Mouse (Mus musculus) spleen, adult 2 months (tissue): ENCODE measurements around the gene Dync1li1.

Experiments used
- CTCF ChIP-seq: fragments of 200-500 bp; IDR thresholded peaks from 2 replicates; pipeline ENCODE4 v1.5.1; 2011; ENCODE audit warnings: mild to moderate bottlenecking, inconsistent platforms; ENCODE audit not compliant: insufficient read depth, insufficient read length, insufficient replicate concordance; ENCODE audit errors: extremely low read depth
- POLR2A ChIP-seq: fragments of 200-500 bp; IDR thresholded peaks from 2 replicates; pipeline ENCODE4 v1.6.1; 2011; ENCODE audit warnings: low read depth, low read length, inconsistent platforms

GRCm38 (mm10) chr9:114682193-114682592, 6.4 kb upstream of the Dync1li1 start:
- TF ChIP-seq CTCF (no peak), POLR2A (no peak)
